Mouse (Mus musculus) bone marrow macrophage, adult 2 months (primary cell): ENCODE data around the gene Ccnb1. TPM values are rescaled to one million over a fixed set of nuclear protein-coding genes. Genes with fewer than 3 reads are reported as not detected.
A peak's percentile ranks its signal among the peaks of the same experiment; 100 is the strongest.

Source experiments
- H3K27ac ChIP-seq: 2 replicates; pipeline ENCODE4 v1.5.1; 2012; ENCODE audit warnings: low read depth, low read length; ENCODE audit not compliant: insufficient read depth
- H3K4me1 ChIP-seq: 2 replicates; pipeline ENCODE4 v1.6.1; 2012; ENCODE audit warnings: low read length; ENCODE audit not compliant: control insufficient read depth, insufficient read depth
- H3K4me3 ChIP-seq: 2 replicates; pipeline ENCODE4 v1.5.1; 2012; ENCODE audit warnings: mild to moderate bottlenecking, low read length, moderate library complexity; ENCODE audit not compliant: insufficient read depth
- CTCF ChIP-seq: IDR thresholded peaks from 2 replicates; pipeline ENCODE4 v1.5.1; 2012; ENCODE audit warnings: low read depth, mild to moderate bottlenecking, low read length, moderate library complexity
- POLR2A ChIP-seq: IDR thresholded peaks from 2 replicates; pipeline ENCODE4 v1.6.1; 2012; ENCODE audit warnings: mild to moderate bottlenecking, low read depth, low read length, borderline replicate concordance
- polyA plus RNA-seq: library from polyadenylated mRNA; stranded (reverse); fragments of >200 nt; gene quantifications from 2 replicates; pipeline ENCODE4 v1.2.4, GENCODE M21; 2012; ENCODE audit not compliant: missing spikeins, insufficient read depth, insufficient read length

The Ccnb1 gene
- polyA plus RNA-seq, result 35.0 and 42.5 TPM in 2 replicates

DNA sequence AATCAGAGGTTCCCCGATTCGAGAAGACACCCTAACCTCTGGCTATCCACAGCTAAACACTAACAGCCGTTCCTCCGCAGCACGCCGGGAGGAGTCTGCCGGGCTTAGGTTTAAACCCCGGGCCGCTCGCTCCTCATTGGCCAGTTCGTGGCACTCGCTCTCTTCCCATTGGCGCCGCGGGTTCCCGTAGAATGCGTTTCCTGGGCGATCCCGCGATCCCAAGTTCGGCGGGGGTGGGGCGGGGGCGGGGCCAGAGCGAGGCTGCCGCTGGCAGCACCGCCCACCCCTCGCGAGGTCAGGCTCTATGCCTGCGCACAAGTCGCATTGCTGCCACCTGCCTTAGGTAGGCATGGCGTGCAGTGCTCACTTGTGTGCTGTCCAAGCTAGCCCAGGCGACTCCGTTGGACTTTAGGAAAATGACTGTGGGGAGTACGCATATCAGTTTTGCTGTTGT is at the start of gene Ccnb1:
Ccnb1 (minus strand) TSS at position 157 of the 454 bp plus-strand sequence.
- H3K4me1 ChIP-seq, result peaks cover 5% of the 10 kb centered on the region
- peak within 1 kb of the TSS; percentile 58 for H3K27ac ChIP-seq
- peak within 1 kb of the TSS; percentile 91 for H3K4me3 ChIP-seq
- TF ChIP-seq CTCF, result no peak
- TF ChIP-seq POLR2A, result no peak

DNA sequence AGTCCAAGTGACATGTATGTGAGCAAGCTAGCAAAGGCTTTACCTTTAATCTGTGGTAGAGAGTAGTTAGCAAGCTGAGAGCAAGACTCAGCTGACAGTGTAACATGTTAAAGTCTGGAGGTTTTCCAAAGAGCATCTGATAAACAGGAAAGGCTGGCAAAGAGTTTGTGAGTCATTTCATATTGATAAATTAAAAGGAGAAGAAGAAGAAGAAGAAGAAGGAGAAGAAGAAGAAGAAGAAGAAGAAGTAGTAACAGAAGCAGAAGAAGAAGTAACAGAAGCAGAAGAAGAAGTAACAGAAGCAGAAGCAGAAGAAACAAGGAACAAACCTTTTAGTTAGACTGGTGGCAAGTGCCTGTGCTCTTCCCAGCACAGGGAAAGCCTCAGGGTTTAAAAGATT is 48.4 kb upstream of the Ccnb1 start:
- H3K27ac ChIP-seq, result peak overlapping the region; percentile 71
- peaks cover 32% of the 10 kb centered on the region for H3K4me1 ChIP-seq
- TF ChIP-seq CTCF (no peak), POLR2A (no peak)
- no peak overlapping the region for H3K4me3 ChIP-seq

DNA sequence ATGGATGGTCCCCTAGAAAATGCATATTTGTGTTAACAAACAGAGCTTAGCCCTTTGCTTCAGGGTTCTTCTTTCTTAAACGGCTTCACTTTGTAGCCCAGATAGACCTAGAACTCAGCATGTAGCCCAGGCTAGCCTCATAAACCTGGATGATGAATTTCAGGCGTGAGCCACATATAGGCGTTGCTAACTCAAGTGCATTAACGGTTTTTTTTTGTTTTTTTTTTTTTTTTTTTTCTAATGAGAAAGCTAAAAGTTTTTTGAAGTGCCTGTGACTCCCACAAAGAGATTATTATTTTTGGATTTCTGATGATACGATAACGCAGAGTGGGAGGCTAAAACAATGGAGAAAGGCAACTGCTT is 47.3 kb upstream of the Ccnb1 start:
- Histone ChIP-seq H3K4me1 (peaks cover 34% of the 10 kb centered on the region), H3K27ac (peak overlapping the region; percentile 16; the same call in 1 of the 2 replicates), H3K4me3 (peak overlapping the region; percentile 34; the same call in 1 of the 2 replicates)
- TF ChIP-seq POLR2A (no peak), CTCF (no peak)

- Histone ChIP-seq H3K4me3 (peak within 1 kb of the TSS; percentile 99), H3K4me1 (peaks cover 34% of the 10 kb centered on the region), H3K27ac (peak within 1 kb of the TSS; percentile 97)
- TF ChIP-seq POLR2A (no peak), CTCF (peak; percentile 52)
Observed at GRCm38 (mm10) chr13:100832741-100833639, 46.6 kb upstream of the Ccnb1 start, which contains the start of gene Slc30a5. Gene Slc30a5 (minus strand): TSS chr13:100833427.

DNA sequence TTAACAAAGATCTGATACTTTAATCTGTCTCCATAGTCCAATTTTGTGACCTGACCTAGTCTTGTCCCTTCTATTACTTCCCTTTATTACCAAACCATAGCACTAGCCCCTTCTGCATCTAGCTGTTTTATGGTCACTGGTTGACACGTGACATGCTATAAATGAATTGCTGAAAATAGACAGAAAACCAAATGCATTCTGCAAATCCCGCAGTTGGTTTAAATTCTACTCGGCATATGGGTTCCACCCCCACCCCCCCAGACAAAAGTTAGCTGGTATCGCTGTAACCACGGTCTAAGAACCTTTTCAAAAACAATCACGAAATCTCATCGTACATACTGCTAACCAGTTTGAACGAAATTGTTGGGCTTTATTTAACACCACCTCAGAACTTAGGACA is 45.8 kb upstream of the Ccnb1 start:
- Histone ChIP-seq H3K27ac (peak overlapping the region; percentile 97), H3K4me3 (peak overlapping the region; percentile 99), H3K4me1 (peaks cover 30% of the 10 kb centered on the region)
- TF ChIP-seq POLR2A (no peak), CTCF (no peak)

DNA sequence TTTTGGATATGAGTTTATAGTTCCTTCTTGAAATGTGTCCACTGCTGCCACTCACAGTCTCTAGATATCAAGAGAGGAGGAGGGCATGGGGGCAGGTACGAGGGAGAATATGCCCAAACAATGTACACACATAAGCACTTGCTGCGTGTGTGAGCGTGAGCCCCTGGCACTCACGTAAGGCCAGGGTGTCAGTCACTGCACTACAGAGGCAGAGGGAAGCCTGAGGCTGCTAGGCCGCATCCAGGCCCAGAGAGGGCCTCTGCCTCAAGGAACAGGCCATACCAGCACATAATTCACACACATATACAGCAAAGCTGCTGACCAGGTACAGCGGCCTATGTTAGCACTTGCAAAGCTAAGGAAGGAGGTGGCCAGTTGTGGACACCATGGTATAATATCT is 44.8 kb upstream of the Ccnb1 start:
- no peak overlapping the region for H3K27ac ChIP-seq
- H3K4me3 ChIP-seq, result peak overlapping the region; percentile 32
- no peak for TF ChIP-seq CTCF
- no peak for TF ChIP-seq POLR2A
- H3K4me1 ChIP-seq, result peaks cover 27% of the 10 kb centered on the region

DNA sequence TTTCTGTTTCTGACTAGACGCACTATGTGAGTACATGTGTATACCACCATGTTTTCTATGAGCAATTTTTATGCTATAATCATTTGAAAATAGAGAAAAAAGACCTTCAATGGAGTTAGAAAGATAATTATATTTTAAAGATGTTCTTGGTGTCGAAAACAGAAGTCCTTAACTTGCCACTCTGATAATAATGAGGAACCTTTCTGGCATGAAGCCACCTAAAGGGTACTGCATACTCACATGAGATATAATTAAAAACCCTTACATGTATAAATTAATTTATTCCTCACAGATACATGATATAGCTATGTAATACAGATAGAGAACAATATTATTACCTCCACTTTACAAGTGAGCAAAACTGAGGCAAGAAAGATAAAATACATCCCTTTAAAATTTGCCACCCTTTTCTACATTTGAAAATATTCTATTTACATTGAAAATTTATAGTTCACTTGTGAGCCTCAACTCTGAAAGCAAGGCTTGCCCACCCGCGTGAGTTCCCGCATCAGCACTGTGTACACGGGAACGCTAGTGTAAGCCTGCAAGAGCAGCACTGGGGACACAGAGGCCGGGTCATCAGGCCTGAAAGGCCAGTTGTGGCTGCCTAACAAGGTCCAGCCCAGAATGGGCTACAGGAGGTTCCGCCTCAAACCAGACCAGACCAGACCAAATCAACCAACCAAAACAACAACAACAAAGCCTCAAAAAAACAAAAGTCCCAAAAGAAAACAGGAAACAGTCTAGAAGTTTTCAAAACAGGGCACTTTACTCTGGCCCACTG is 39.4 kb upstream of the Ccnb1 start:
- Histone ChIP-seq H3K4me3 (no peak overlapping the region), H3K4me1 (peaks cover 24% of the 10 kb centered on the region), H3K27ac (no peak overlapping the region)
- no peak for TF ChIP-seq POLR2A
- TF ChIP-seq CTCF, result no peak

DNA sequence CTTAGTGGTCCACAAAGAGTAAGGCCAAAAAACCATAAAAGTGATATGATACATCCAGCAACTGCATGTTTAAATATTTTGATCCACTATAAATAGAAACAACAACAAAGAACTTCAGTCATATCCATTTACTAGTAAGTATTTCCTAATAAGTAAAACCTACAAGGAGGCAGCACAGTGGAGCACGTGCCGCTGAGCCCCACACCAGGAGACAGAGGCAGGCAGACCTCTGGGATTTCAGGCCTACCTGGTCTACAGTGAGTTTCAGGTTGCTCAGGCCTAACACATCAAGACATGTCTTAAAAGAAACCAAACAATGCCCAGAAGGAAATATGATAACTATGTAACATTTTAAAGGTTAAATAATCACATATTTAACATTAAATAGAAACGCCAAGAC is 38.5 kb upstream of the Ccnb1 start:
- Histone ChIP-seq H3K4me1 (peaks cover 19% of the 10 kb centered on the region), H3K27ac (no peak overlapping the region), H3K4me3 (no peak overlapping the region)
- TF ChIP-seq POLR2A (no peak), CTCF (no peak)

DNA sequence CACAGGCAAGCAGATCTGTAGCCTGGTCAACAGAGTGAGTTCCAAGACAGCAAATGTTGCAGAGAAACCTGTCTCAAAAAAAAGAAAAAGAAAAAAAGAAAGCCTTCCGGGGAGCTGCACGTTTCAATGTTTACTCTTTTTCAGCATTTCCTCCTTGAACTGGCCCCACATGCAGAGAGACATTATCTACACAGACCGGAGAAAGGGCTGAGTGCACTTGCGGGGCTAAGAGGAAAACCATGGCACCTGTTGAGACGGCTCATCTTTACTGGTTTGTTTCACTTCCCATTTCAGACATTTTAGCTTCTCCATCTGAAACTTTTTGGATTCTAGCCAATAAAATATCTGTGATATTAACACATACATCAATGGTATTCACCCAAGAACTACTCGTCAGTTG is 37.9 kb upstream of the Ccnb1 start:
- no peak for TF ChIP-seq POLR2A
- no peak for TF ChIP-seq CTCF
- H3K27ac ChIP-seq, result peak overlapping the region; percentile 18
- no peak overlapping the region for H3K4me3 ChIP-seq
- H3K4me1 ChIP-seq, result peaks cover 19% of the 10 kb centered on the region

GRCm38 (mm10) chr13:100823863-100824262 is 37.5 kb upstream of the Ccnb1 start:
- TF ChIP-seq POLR2A (no peak), CTCF (no peak)
- Histone ChIP-seq H3K4me1 (peaks cover 17% of the 10 kb centered on the region), H3K4me3 (no peak overlapping the region), H3K27ac (peak overlapping the region; percentile 18)
